Mouse (Mus musculus) kidney, embryonic 16.5 days (tissue): Measurements from ENCODE around the gene Cyp4f14. TPM values are rescaled to one million over a fixed set of nuclear protein-coding genes. Genes with fewer than 3 reads are reported as not detected.

Experiments used
- ATAC-seq: fragments of 200-750 bp; cut with Nextera tagmentation; 2 replicates; pipeline ENCODE4 v1.8.0; 2017; ENCODE audit warnings: moderate TSS enrichment; ENCODE audit not compliant: low FRiP score, low TSS enrichment
- H3K27ac ChIP-seq: fragments of 300-500 bp; sonication (generic); 2 replicates; pipeline ENCODE4 v1.5.1; 2014; ENCODE audit warnings: low read length
- H3K27me3 ChIP-seq: fragments of 300-500 bp; sonication (generic); 2 replicates; pipeline ENCODE4 v1.6.1; 2014; ENCODE audit warnings: low read length, control low read depth, mixed read lengths; ENCODE audit not compliant: insufficient read depth
- H3K36me3 ChIP-seq: fragments of 300-500 bp; sonication (generic); 2 replicates; pipeline ENCODE4 v1.6.1; 2014; ENCODE audit warnings: low read length, control low read depth, mixed read lengths; ENCODE audit not compliant: insufficient read depth
- H3K4me1 ChIP-seq: fragments of 300-500 bp; sonication (generic); 2 replicates; pipeline ENCODE4 v1.6.1; 2014; ENCODE audit warnings: low read length, control low read depth, mixed read lengths; ENCODE audit not compliant: insufficient read depth
- H3K4me2 ChIP-seq: fragments of 300-500 bp; sonication (generic); replicated peaks from 2 replicates; pipeline ENCODE4 v1.6.1; 2014; ENCODE audit warnings: low read depth, low read length
- H3K4me3 ChIP-seq: fragments of 300-500 bp; sonication (generic); 2 replicates; pipeline ENCODE4 v1.5.1; 2014; ENCODE audit warnings: mild to moderate bottlenecking, low read length
- H3K9ac ChIP-seq: fragments of 300-500 bp; sonication (generic); replicated peaks from 2 replicates; pipeline ENCODE4 v1.6.1; 2014; ENCODE audit warnings: low read length
- H3K9me3 ChIP-seq: fragments of 300-500 bp; sonication (generic); 2 replicates; pipeline ENCODE4 v1.6.1; 2016; ENCODE audit warnings: low read length, control low read depth
- WGBS: fragments of 180-500 bp; shearing (Covaris S2); extraction: QIAGEN DNeasy Blood & Tissue Kit; methylation state at CpG from one replicate; pipeline ENCODE4 v1.1.7; 2014; 5-methylcytosine and 5-hydroxymethylcytosine counted together
- polyA plus RNA-seq: library from polyadenylated mRNA; unstranded; fragments of >200 nt; fragmentation: Nextera tagmentation; extraction: Ambion mirVana; gene quantifications from 2 replicates; pipeline ENCODE4 v1.2.1, GENCODE M21; 2015

The Cyp4f14 gene
- polyA plus RNA-seq, 1 experiment from 2014 or later, result not detected

DNA sequence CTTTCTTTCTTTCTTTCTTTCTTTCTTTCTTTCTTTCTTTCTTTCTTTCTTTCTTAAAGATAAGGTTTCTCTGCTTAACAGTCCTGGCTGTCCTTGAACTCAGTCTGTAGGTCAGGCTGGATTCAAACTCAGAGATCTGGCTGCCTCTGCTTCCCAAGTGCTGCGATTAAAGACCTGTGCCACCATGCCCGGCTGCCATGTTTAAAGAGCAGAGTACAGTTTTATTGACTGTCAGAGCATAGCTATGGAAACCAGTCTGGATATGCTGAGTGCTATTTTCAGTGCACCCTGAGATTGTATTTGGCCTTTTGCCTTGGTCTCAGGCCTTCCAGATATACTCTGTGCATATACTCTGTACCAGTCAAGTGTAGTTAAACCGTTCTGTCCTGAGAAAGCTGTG, 26.5 kb upstream of the Cyp4f14 start:
- Histone ChIP-seq H3K4me1 (peaks cover 15% of the 10 kb centered on the region), H3K27me3 (no peaks in the 10 kb centered on the region), H3K4me3 (no peak overlapping the region), H3K9me3 (no peaks in the 10 kb centered on the region), H3K36me3 (no peaks in the 10 kb centered on the region), H3K4me2 (no peak overlapping the region), H3K9ac (no peak overlapping the region), H3K27ac (no peak overlapping the region)
- WGBS, result 94% methylated on average over 3 of the region's 3 CpGs
- no peak for ATAC-seq

DNA sequence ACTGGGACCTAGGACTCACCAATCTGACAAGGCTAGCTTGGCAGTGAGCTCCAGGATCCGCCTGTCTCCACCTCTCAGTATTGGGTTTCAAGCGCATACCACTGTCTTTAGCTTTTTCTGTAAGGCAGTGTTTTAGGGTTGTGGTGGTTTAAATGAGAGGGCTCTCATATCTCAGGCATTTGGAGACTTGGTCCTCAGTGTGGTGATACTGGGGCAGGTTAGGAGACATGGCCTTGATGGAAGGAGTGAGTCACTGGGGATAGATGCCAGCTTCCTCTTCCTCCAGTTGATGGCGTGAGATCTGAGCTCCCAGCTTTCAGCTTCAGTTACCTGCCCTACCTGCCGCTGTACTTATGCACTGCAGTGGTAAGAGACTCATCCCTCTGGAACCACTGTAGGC, 22.7 kb upstream of the Cyp4f14 start:
- Histone ChIP-seq H3K9ac (no peak overlapping the region), H3K36me3 (no peaks in the 10 kb centered on the region), H3K4me2 (no peak overlapping the region), H3K4me1 (no peaks in the 10 kb centered on the region), H3K4me3 (no peak overlapping the region), H3K27ac (no peak overlapping the region), H3K27me3 (no peaks in the 10 kb centered on the region), H3K9me3 (no peaks in the 10 kb centered on the region)
- ATAC-seq, result no peak
- WGBS, result 68% methylated on average over 4 of the region's 4 CpGs

DNA sequence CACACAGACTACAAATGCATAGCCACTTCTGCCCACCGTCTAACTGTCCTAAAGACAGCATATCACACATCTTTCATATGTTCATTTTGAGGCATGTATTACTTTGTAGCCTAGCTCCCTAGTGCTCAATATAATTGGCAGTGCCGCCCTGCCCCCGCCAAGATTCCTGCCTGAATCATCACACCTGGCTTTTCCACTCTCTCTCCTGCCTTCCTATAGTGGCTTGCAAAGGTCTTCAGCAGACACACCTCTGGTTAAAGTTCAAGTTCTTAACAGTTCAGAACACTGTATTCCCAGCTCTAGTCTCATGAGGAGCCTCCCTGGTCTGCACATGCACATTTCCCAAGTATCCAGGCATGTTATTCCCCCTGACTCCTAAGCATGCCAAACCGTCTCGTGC, 10.7 kb upstream of the Cyp4f14 start:
- no peak overlapping the region for H3K27ac ChIP-seq
- H3K27me3 ChIP-seq, result no peaks in the 10 kb centered on the region
- no peak for ATAC-seq

DNA sequence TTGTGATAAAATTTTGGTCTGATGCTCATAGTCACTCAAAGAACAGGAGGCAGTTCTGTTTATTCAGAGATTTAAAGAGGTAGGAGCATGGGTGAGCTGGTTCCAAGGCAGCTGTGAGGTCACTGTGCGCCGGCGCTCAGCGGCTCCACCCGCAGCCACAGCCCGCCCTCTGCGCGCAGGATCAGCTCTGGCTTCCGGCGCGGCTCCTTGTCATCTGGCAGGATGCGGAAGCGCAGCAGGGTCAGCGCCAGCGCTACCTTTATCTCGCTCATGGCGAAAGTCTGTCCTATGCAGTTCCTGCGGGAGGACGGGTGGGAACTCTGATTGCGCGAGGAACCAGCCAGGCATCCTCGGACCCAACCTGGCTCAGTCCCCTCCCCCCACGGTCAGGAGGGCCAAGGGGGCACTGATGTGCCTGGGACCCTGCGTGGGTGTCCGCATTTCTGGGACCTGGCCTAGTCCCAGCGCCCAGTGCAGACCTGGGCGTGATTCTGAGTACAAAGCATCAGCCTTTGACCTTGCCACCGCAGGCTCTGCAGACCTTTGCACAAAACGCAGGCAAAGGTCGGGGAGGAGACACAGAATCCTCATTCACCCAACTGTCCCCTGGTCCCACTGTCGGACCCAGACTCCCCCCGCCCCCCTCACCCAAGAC, 7.6 kb upstream of the Cyp4f14 start:
- Histone ChIP-seq H3K4me1 (no peaks in the 10 kb centered on the region), H3K4me2 (peak overlapping the region; percentile 81), H3K27ac (no peak overlapping the region), H3K27me3 (no peaks in the 10 kb centered on the region), H3K9me3 (peaks cover 4% of the 10 kb centered on the region; the same call in 1 of the 2 replicates), H3K9ac (peak overlapping the region; percentile 78), H3K4me3 (peak overlapping the region; percentile 52), H3K36me3 (no peaks in the 10 kb centered on the region)
- peak; percentile 91 for ATAC-seq
- WGBS, result 14% methylated on average over 32 of the region's 32 CpGs

More for the DNA sequence above, 10.7 kb upstream of the Cyp4f14 start:
- 79% methylated on average over 5 of the region's 5 CpGs for WGBS
- no peaks in the 10 kb centered on the region for H3K36me3 ChIP-seq
- no peak overlapping the region for H3K4me2 ChIP-seq
- H3K4me1 ChIP-seq, result no peaks in the 10 kb centered on the region
- H3K4me3 ChIP-seq, result no peak overlapping the region
- no peak overlapping the region for H3K9ac ChIP-seq
- no peaks in the 10 kb centered on the region for H3K9me3 ChIP-seq

DNA sequence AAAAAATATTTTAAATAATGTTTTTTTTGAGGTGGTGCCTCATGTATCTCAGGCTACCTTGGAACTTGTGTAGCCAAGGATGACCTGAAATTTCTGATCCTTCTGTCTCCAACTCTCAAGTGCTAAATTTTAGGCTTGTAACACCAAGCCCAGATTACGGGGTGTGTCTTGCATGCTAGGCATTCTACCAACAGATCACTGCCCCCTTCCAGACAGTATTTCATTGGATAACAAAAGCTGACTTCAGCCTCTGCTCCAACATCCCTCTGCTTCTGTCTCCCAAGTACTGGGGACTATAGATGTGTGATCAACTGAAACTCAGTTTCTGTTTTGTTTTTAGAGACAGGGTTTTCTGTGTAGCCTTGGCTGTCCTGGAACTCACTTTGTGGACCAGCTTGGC, 6.5 kb upstream of the Cyp4f14 start:
- Histone ChIP-seq H3K27ac (no peak overlapping the region), H3K4me2 (no peak overlapping the region), H3K9me3 (peaks cover 4% of the 10 kb centered on the region; the same call in 1 of the 2 replicates), H3K9ac (no peak overlapping the region), H3K36me3 (no peaks in the 10 kb centered on the region), H3K4me3 (no peak overlapping the region), H3K4me1 (no peaks in the 10 kb centered on the region), H3K27me3 (no peaks in the 10 kb centered on the region)
- ATAC-seq, result no peak
- 100% methylated on average over 1 of the region's 1 CpGs for WGBS

DNA sequence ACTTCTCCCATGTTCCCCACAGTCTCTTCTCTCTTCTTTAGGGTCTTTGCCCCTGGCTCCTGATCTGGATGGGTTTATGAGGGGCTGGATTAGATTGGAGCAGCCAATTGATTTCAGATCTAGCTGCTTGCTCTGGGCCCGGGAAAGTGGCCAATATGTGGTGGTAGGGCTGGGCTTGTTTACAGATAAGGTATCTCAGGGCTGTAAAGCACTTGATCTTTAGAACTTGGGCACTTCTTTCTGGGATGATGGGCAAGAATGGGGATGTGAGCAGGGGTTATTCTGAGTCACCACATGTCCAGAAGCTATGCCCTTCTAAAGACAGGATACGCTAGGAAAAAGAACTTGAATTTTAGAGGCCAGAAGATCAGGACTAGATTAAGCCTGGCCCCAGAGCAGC, 2.0 kb upstream of the Cyp4f14 start:
- no peak overlapping the region for H3K4me3 ChIP-seq
- WGBS, result 71% methylated on average over 2 of the region's 2 CpGs

DNA sequence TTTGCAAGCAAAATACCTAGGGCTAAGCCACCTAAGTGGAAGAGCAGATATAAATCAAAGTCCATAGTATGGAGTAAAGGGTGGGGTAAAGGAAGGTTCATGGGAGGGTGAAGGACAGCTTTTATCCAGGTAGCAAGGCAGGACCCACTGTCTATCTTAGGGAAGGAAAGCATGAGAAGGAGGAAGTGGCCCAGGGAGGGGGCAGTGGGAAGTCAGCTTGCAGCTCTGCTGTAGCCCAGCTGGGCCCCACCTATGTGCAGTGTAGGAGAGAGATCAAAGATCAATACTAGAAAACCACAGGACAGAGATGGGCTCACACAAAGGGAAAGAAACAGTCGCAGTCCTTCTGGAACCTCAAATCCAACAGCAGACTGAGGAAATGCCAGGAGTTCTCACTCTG, 1.1 kb downstream of the Cyp4f14 start:
- no peak overlapping the region for H3K27ac ChIP-seq
- no peak overlapping the region for H3K9ac ChIP-seq
- peaks cover 2% of the 10 kb centered on the region; the same call in 1 of the 2 replicates for H3K9me3 ChIP-seq
- WGBS, result 67% methylated on average over 1 of the region's 1 CpGs
- no peaks in the 10 kb centered on the region for H3K27me3 ChIP-seq
- ATAC-seq, result no peak
- H3K4me2 ChIP-seq, result no peak overlapping the region
- no peaks in the 10 kb centered on the region for H3K4me1 ChIP-seq
- H3K4me3 ChIP-seq, result no peak overlapping the region
- no peaks in the 10 kb centered on the region for H3K36me3 ChIP-seq

More for the DNA sequence above, 2.0 kb upstream of the Cyp4f14 start:
- Histone ChIP-seq H3K36me3 (no peaks in the 10 kb centered on the region), H3K27me3 (no peaks in the 10 kb centered on the region), H3K4me2 (no peak overlapping the region), H3K9ac (no peak overlapping the region), H3K9me3 (peaks cover 4% of the 10 kb centered on the region; the same call in 1 of the 2 replicates), H3K27ac (no peak overlapping the region), H3K4me1 (no peaks in the 10 kb centered on the region)
- ATAC-seq, result no peak

DNA sequence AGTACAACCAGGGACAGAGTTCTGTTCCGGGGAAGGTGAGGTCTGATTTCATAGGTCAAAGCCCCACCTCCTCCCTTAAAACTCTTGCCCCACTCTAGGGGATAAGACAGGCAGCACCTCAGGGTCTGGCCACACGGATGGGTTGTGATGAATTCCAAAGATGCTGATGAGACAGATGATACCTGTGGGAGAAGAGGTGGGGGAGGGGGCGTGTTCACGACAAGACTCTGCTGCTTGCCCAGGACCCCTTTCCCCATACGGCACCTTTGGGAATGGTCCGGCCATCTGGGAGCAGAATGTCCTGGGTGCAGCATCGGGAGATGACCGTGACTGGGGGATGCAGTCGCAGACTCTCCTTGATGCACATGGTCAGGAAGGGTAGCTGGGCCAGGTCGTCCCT, 11.0 kb downstream of the Cyp4f14 start:
- H3K4me1 ChIP-seq, result no peaks in the 10 kb centered on the region
- H3K27me3 ChIP-seq, result no peaks in the 10 kb centered on the region; the same call in 1 of the 2 replicates
- H3K4me2 ChIP-seq, result no peak overlapping the region
- no peaks in the 10 kb centered on the region for H3K9me3 ChIP-seq
- ATAC-seq, result no peak
- no peak overlapping the region for H3K27ac ChIP-seq
- H3K4me3 ChIP-seq, result no peak overlapping the region
- no peak overlapping the region for H3K9ac ChIP-seq
- no peaks in the 10 kb centered on the region for H3K36me3 ChIP-seq
- WGBS, result 65% methylated on average over 10 of the region's 10 CpGs

DNA sequence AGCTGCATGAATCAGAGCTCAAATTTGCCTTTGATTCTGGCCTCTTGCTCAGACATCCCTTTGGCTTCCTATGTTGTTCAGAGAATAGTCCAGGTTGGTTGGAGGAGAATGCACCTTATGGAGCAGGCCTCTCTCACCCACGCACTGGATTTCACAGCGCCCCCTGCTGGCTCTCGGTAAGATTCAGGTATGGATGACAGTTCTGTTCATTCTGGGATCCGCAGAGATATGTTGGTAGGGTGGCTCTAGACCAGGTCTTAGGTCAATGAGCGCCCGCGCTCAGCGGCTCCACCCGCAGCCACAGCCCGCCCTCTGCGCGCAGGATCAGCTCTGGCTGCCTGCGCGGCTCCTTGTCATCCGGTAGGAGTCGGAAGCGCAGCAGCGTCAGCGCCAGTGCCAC, 11.9 kb downstream of the Cyp4f14 start:
- Histone ChIP-seq H3K4me1 (no peaks in the 10 kb centered on the region), H3K9ac (no peak overlapping the region), H3K36me3 (no peaks in the 10 kb centered on the region), H3K27me3 (no peaks in the 10 kb centered on the region; the same call in 1 of the 2 replicates), H3K4me3 (no peak overlapping the region; the same call in 1 of the 2 replicates), H3K4me2 (peak overlapping the region; percentile 35), H3K9me3 (no peaks in the 10 kb centered on the region), H3K27ac (no peak overlapping the region)
- 12% methylated on average over 19 of the region's 19 CpGs for WGBS
- ATAC-seq, result no peak

DNA sequence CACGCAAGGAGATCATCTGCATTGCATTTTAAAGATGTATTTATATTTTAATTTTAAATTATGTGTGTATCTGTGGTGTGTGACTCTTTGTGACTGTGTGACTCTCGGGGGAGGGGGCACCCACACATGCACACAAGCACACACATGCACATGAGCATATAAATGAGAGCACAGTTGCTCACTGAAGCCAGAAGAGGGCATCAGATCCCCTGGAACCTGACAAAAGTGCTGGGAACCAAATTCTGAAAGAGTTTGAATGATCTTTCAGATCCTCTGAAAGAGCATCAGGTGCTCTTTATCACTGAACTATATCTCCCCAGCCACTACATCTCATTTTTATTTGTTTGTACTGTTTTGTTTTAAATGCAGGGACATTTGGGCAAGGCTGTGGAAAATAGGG, 12.7 kb downstream of the Cyp4f14 start:
- Histone ChIP-seq H3K36me3 (no peaks in the 10 kb centered on the region), H3K4me3 (no peak overlapping the region), H3K9me3 (no peaks in the 10 kb centered on the region), H3K9ac (no peak overlapping the region), H3K4me1 (no peaks in the 10 kb centered on the region), H3K27ac (no peak overlapping the region), H3K4me2 (no peak overlapping the region), H3K27me3 (no peaks in the 10 kb centered on the region; the same call in 1 of the 2 replicates)
- WGBS, result 66% methylated on average over 2 of the region's 2 CpGs
- ATAC-seq, result no peak
